ENCODE assay signal across 9 mouse cellular contexts in genomic region chr10:91241611-91242005, GRCm38 (mm10).
DNase-seq lines count a peak whose midpoint lies in the region; ATAC-seq and TF ChIP-seq lines count a peak whose summit lies in the region.
"Had no signal": no experiment of that assay in that cellular context is flagged by ENCODE, and none has a peak within 500 bp of the region (broad histone marks: within the 10 kb centered on the region; RNA-seq: fewer than 3 reads in every experiment).

No protein-coding gene starts in this region.

- no peaks in the 10 kb centered on the region for H3K36me3 ChIP-seq in limb, embryonic 11.5 days (ENCODE audit: control insufficient read depth, insufficient read depth, low read length)
- H3K36me3 ChIP-seq in liver, postnatal 0 days (replicated peaks; ENCODE audit: insufficient read depth, low read length), result no peaks in the 10 kb centered on the region
- H3K36me3 ChIP-seq: G1E had no signal

- no peak overlapping the region for H3K4me3 ChIP-seq in limb, embryonic 11.5 days (ENCODE audit: low read depth, low read length)
- no peak overlapping the region for H3K4me3 ChIP-seq in liver, postnatal 0 days (ENCODE audit: low read depth, low read length)

- H3K4me1 ChIP-seq in limb, embryonic 11.5 days (ENCODE audit: control insufficient read depth, insufficient read depth, low read length), result peaks cover 15% of the 10 kb centered on the region
- H3K4me1 ChIP-seq in liver, postnatal 0 days (ENCODE audit: insufficient read depth), result no peaks in the 10 kb centered on the region

- H3K9ac ChIP-seq in limb, embryonic 11.5 days (ENCODE audit: low read length), result no peak overlapping the region
- no peak overlapping the region for H3K9ac ChIP-seq in liver, postnatal 0 days (replicated peaks)

- H3K4me2 ChIP-seq in limb, embryonic 11.5 days (ENCODE audit: low read depth, severe bottlenecking), result no peak overlapping the region
- no peak overlapping the region for H3K4me2 ChIP-seq in liver, postnatal 0 days (ENCODE audit: low read depth, low read length)

- TF ChIP-seq CTCF in liver, postnatal 0 days (IDR thresholded peaks at IDR 0.05; ENCODE audit: low read depth), result no peak

- 26% methylated on average over 7 of the region's 7 CpGs for WGBS in limb, embryonic 11.5 days
- 66% methylated on average over 7 of the region's 7 CpGs for WGBS in liver, postnatal 0 days (ENCODE audit: insufficient replicate concordance)

- TF ChIP-seq EP300 in liver, postnatal 0 days (IDR thresholded peaks at IDR 0.05; ENCODE audit: low read depth), result no peak

- ATAC-seq in limb, embryonic 11.5 days (ENCODE audit: insufficient number of reproducible peaks, low FRiP score, low TSS enrichment, low read depth), result peak; percentile 85
- no peak for ATAC-seq in liver, postnatal 0 days

- H3K9me3 ChIP-seq in limb, embryonic 11.5 days (ENCODE audit: control insufficient read depth, low read length), result no peaks in the 10 kb centered on the region
- no peaks in the 10 kb centered on the region for H3K9me3 ChIP-seq in liver, postnatal 0 days (ENCODE audit: low read length)
- H3K9me3 ChIP-seq: G1E had no signal

- H3K27ac ChIP-seq in limb, embryonic 11.5 days (replicated peaks; ENCODE audit: low read depth, low read length), result no peak overlapping the region; the same call in 1 of the 2 replicates
- no peak overlapping the region; the same call in 1 of the 2 replicates for H3K27ac ChIP-seq in liver, postnatal 0 days (ENCODE audit: low read depth)

- no peaks in the 10 kb centered on the region for H3K27me3 ChIP-seq in limb, embryonic 11.5 days (ENCODE audit: control insufficient read depth, insufficient read depth, low read length)
- no peaks in the 10 kb centered on the region for H3K27me3 ChIP-seq in liver, postnatal 0 days (ENCODE audit: insufficient read depth, low read length)

- DNase-seq in retina, postnatal 1 day, result peak; percentile 36
- no peak for DNase-seq in retina, embryonic 14.5 days (ENCODE audit: low spot score)
- DNase-seq in heart, adult 9 months (ENCODE audit: low spot score in 2 of 2), result peak; percentile 61 to 65
- peak; percentile 71 for DNase-seq in limb, embryonic 11.5 days (ENCODE audit: low spot score)
- peak; percentile 17 for DNase-seq in yolk sac, embryonic 10.5 days (ENCODE audit: low spot score)
- DNase-seq in liver, postnatal 0 days, result no peak
- DNase-seq in frontal cortex, adult 2 months (ENCODE audit: extremely low spot score in 1 of 2, low spot score in 1 of 2), result no peak
- DNase-seq in ovary, postnatal 36 days (ENCODE audit: low spot score), result no peak

Comparison
In these comparisons a context has a peak if more than half of its experiments do, and no peak if none do; other contexts are left out.
1. DNase-seq: peak in retina, postnatal 1 day (single experiment), heart, adult 9 months (2 of 2), limb, embryonic 11.5 days (single experiment) and yolk sac, embryonic 10.5 days (single experiment); none in retina, embryonic 14.5 days (single experiment), liver, postnatal 0 days (single experiment), frontal cortex, adult 2 months (0 of 2) and ovary, postnatal 36 days (single experiment).